Mouse (Mus musculus): ENCODE data around the gene Tgfb2.

The Tgfb2 gene

GRCm38 (mm10) chr1:186662996-186663395 is 42.8 kb downstream of the Tgfb2 start:
- in situ Hi-C loops (cut with MboI; ENCODE audit: low pct_unique_long_range_greater_than_20kb in 1 of 2, low sequenced_read_pairs in 2 of 2, unreplicated experiment in 1 of 2), result no loop called here

- in situ Hi-C loops (cut with MboI; ENCODE audit: low pct_unique_long_range_greater_than_20kb in 1 of 2, low sequenced_read_pairs in 2 of 2, unreplicated experiment in 1 of 2), result no loop called here
Observed at GRCm38 (mm10) chr1:186661206-186661921, 44.4 kb downstream of the Tgfb2 start.

GRCm38 (mm10) chr1:186658783-186659182 is 47.0 kb downstream of the Tgfb2 start:
- in situ Hi-C loops (cut with MboI; ENCODE audit: low pct_unique_long_range_greater_than_20kb in 1 of 2, low sequenced_read_pairs in 2 of 2, unreplicated experiment in 1 of 2), result no loop called here

- in situ Hi-C loops (cut with MboI; ENCODE audit: low pct_unique_long_range_greater_than_20kb in 1 of 2, low sequenced_read_pairs in 2 of 2, unreplicated experiment in 1 of 2), result no loop called here
Observed at GRCm38 (mm10) chr1:186657559-186658219, 48.1 kb downstream of the Tgfb2 start.

GRCm38 (mm10) chr1:186656732-186657329 is 49.0 kb downstream of the Tgfb2 start:
- in situ Hi-C loops (cut with MboI; ENCODE audit: low pct_unique_long_range_greater_than_20kb in 1 of 2, low sequenced_read_pairs in 2 of 2, unreplicated experiment in 1 of 2), result no loop called here

- in situ Hi-C loops (cut with MboI; ENCODE audit: low pct_unique_long_range_greater_than_20kb in 1 of 2, low sequenced_read_pairs in 2 of 2, unreplicated experiment in 1 of 2), result no loop called here
Observed at GRCm38 (mm10) chr1:186656201-186656600, 49.6 kb downstream of the Tgfb2 start.

GRCm38 (mm10) chr1:186655096-186655495 is 50.7 kb downstream of the Tgfb2 start:
- in situ Hi-C loops (cut with MboI; ENCODE audit: low pct_unique_long_range_greater_than_20kb in 1 of 2, low sequenced_read_pairs in 2 of 2, unreplicated experiment in 1 of 2), result no loop called here

- in situ Hi-C loops (cut with MboI; ENCODE audit: low pct_unique_long_range_greater_than_20kb in 1 of 2, low sequenced_read_pairs in 2 of 2, unreplicated experiment in 1 of 2), result no loop called here
Observed at GRCm38 (mm10) chr1:186652208-186652607, 53.6 kb downstream of the Tgfb2 start.

- in situ Hi-C loops (cut with MboI; ENCODE audit: low pct_unique_long_range_greater_than_20kb in 1 of 2, low sequenced_read_pairs in 2 of 2, unreplicated experiment in 1 of 2), result no loop called here
Observed at GRCm38 (mm10) chr1:186650011-186650410, 55.8 kb downstream of the Tgfb2 start.

- in situ Hi-C loops (cut with MboI; ENCODE audit: low pct_unique_long_range_greater_than_20kb in 1 of 2, low sequenced_read_pairs in 2 of 2, unreplicated experiment in 1 of 2), result no loop called here
Observed at GRCm38 (mm10) chr1:186637304-186638213, 68.2 kb downstream of the Tgfb2 start.

GRCm38 (mm10) chr1:186635045-186635444 is 70.7 kb downstream of the Tgfb2 start:
- in situ Hi-C loops (cut with MboI; ENCODE audit: low pct_unique_long_range_greater_than_20kb in 1 of 2, low sequenced_read_pairs in 2 of 2, unreplicated experiment in 1 of 2), result no loop called here

GRCm38 (mm10) chr1:186631457-186631856 is 74.3 kb downstream of the Tgfb2 start:
- in situ Hi-C loops (cut with MboI; ENCODE audit: low pct_unique_long_range_greater_than_20kb in 1 of 2, low sequenced_read_pairs in 2 of 2, unreplicated experiment in 1 of 2), result no loop called here

- in situ Hi-C loops (cut with MboI; ENCODE audit: low pct_unique_long_range_greater_than_20kb in 1 of 2, low sequenced_read_pairs in 2 of 2, unreplicated experiment in 1 of 2), result no loop called here
Observed at GRCm38 (mm10) chr1:186630971-186631370, 74.8 kb downstream of the Tgfb2 start.

- in situ Hi-C loops (cut with MboI; ENCODE audit: low pct_unique_long_range_greater_than_20kb in 1 of 2, low sequenced_read_pairs in 2 of 2, unreplicated experiment in 1 of 2), result no loop called here
Observed at GRCm38 (mm10) chr1:186627451-186627995, 78.3 kb downstream of the Tgfb2 start.

- in situ Hi-C loops (cut with MboI; ENCODE audit: low pct_unique_long_range_greater_than_20kb in 1 of 2, low sequenced_read_pairs in 2 of 2, unreplicated experiment in 1 of 2), result no loop called here
Observed at GRCm38 (mm10) chr1:186624474-186624873, 81.3 kb downstream of the Tgfb2 start.

GRCm38 (mm10) chr1:186621812-186622211 is 84.0 kb downstream of the Tgfb2 start:
- in situ Hi-C loops (cut with MboI; ENCODE audit: low pct_unique_long_range_greater_than_20kb in 1 of 2, low sequenced_read_pairs in 2 of 2, unreplicated experiment in 1 of 2), result no loop called here

GRCm38 (mm10) chr1:186618285-186618684 is 87.5 kb downstream of the Tgfb2 start:
- in situ Hi-C loops (cut with MboI; ENCODE audit: low pct_unique_long_range_greater_than_20kb in 1 of 2, low sequenced_read_pairs in 2 of 2, unreplicated experiment in 1 of 2), result no loop called here

- in situ Hi-C loops (cut with MboI; ENCODE audit: low pct_unique_long_range_greater_than_20kb in 1 of 2, low sequenced_read_pairs in 2 of 2, unreplicated experiment in 1 of 2), result no loop called here
Observed at GRCm38 (mm10) chr1:186611371-186611770, 94.4 kb downstream of the Tgfb2 start.
